Comparison of ENCODE assay signal across 10 mouse cellular contexts in the genomic region with DNA sequence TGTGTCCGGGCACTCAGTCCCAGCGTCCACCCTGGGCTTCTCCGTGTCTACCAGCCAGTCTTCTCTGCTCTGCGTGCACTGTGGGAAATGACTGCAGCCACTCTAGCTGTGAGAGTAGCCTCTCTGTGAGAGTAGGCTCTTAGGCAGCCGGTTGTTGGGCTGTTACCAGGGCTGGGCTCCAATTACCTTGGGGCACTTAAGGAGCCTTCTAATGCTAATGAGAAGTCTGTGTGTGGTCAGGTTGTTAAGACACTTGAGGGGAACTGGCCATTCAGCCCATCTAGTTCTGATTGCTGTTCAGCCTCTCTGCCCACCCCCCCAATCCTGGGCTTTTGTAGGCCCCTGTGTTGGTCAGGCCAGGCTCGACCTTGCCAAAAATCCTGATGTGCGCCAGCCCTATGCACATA.
DNase-seq lines count a peak whose midpoint lies in the region; ATAC-seq and TF ChIP-seq lines count a peak whose summit lies in the region.
"Had no signal": no experiment of that assay in that cellular context is flagged by ENCODE, and none has a peak within 500 bp of the region (broad histone marks: within the 10 kb centered on the region; RNA-seq: fewer than 3 reads in every experiment).

No protein-coding gene starts in this region.

- H3K36me3 ChIP-seq in heart, embryonic 15.5 days = no peaks in the 10 kb centered on the region
- H3K36me3 ChIP-seq in midbrain, embryonic 10.5 days = no peaks in the 10 kb centered on the region
- no peaks in the 10 kb centered on the region for H3K36me3 ChIP-seq in stomach, postnatal 0 days (ENCODE audit: control insufficient read depth, insufficient read depth, low read length)

- WGBS in heart, embryonic 15.5 days = 50% methylated on average over 7 of the region's 7 CpGs
- WGBS in midbrain, embryonic 10.5 days = 14% methylated on average over 7 of the region's 7 CpGs
- WGBS in stomach, postnatal 0 days = 68% methylated on average over 7 of the region's 7 CpGs

- H3K27ac ChIP-seq in heart, embryonic 15.5 days = peak overlapping the region; percentile 52
- H3K27ac ChIP-seq in midbrain, embryonic 10.5 days (replicated peaks) = peak overlapping the region; percentile 77
- no peak overlapping the region for H3K27ac ChIP-seq in stomach, postnatal 0 days (replicated peaks)

- intact Hi-C loops in heart, postnatal 36 days (cut with DNase I) = no loop called here

- no peak for DNase-seq in heart, postnatal 36 days
- DNase-seq in WW6 (ENCODE audit: low read depth, low spot score) = peak; percentile 24
- peak; percentile 53 for DNase-seq in forelimb bud, embryonic 11.5 days (ENCODE audit: low read depth, low spot score)
- DNase-seq in midbrain, embryonic 10.5 days (ENCODE audit: low spot score) = peak; percentile 57
- DNase-seq in gastrocnemius, postnatal 10 days = no peak
- no peak for DNase-seq in stomach, postnatal 0 days (ENCODE audit: low spot score)

- no peaks in the 10 kb centered on the region for H3K9me3 ChIP-seq in heart, embryonic 15.5 days (replicated peaks)
- no peaks in the 10 kb centered on the region for H3K9me3 ChIP-seq in midbrain, embryonic 10.5 days (replicated peaks)
- no peaks in the 10 kb centered on the region for H3K9me3 ChIP-seq in stomach, postnatal 0 days (ENCODE audit: control insufficient read depth, low read length)

- no peak overlapping the region for H3K9ac ChIP-seq in heart, embryonic 15.5 days
- H3K9ac ChIP-seq in stomach, postnatal 0 days (ENCODE audit: low read length) = no peak overlapping the region

- TF ChIP-seq CTCF in stomach, postnatal 0 days (IDR thresholded peaks at IDR 0.05; ENCODE audit: low read depth) = no peak

- H3K4me2 ChIP-seq in heart, embryonic 15.5 days = no peak overlapping the region
- H3K4me2 ChIP-seq in stomach, postnatal 0 days (replicated peaks; ENCODE audit: low read depth) = no peak overlapping the region

- no peak overlapping the region for H3K4me3 ChIP-seq in heart, embryonic 15.5 days
- H3K4me3 ChIP-seq in midbrain, embryonic 10.5 days = peak overlapping the region; percentile 36
- H3K4me3 ChIP-seq in stomach, postnatal 0 days (ENCODE audit: low read depth, low read length) = no peak overlapping the region
- H3K4me3 ChIP-seq: myocyte had no signal

- ATAC-seq in heart, embryonic 15.5 days (replicated peaks; ENCODE audit: insufficient number of reproducible peaks, insufficient read depth, low FRiP score, low read depth) = no peak
- ATAC-seq in stomach, postnatal 0 days (ENCODE audit: low FRiP score, low TSS enrichment) = no peak
- no peak for ATAC-seq in CD4-positive, CD25-positive, alpha-beta regulatory T cell, adult 4 months

- no peak for TF ChIP-seq EP300 in stomach, postnatal 0 days (optimal IDR thresholded peaks at IDR 0.05)

- H3K27me3 ChIP-seq in heart, embryonic 15.5 days = no peaks in the 10 kb centered on the region
- peaks cover 11% of the 10 kb centered on the region; the same call in 1 of the 2 replicates for H3K27me3 ChIP-seq in midbrain, embryonic 10.5 days (ENCODE audit: low read depth, poor library complexity, severe bottlenecking)
- no peaks in the 10 kb centered on the region for H3K27me3 ChIP-seq in stomach, postnatal 0 days (ENCODE audit: control insufficient read depth, insufficient read depth, low read length)
- H3K27me3 ChIP-seq: CH12.LX had no signal

- H3K4me1 ChIP-seq in heart, embryonic 15.5 days (replicated peaks) = peaks cover 68% of the 10 kb centered on the region
- H3K4me1 ChIP-seq in midbrain, embryonic 10.5 days = peaks cover 48% of the 10 kb centered on the region
- H3K4me1 ChIP-seq in stomach, postnatal 0 days (replicated peaks; ENCODE audit: control insufficient read depth, insufficient read depth) = 0 out of 2 replicates have a peak, but pooled peaks cover 2% of the 10 kb centered on the region

Comparison
In these comparisons a context has a peak if more than half of its experiments do, and no peak if none do; other contexts are left out.
1. DNase-seq: peak in WW6 (single experiment), forelimb bud, embryonic 11.5 days (single experiment) and midbrain, embryonic 10.5 days (single experiment); none in heart, postnatal 36 days (0 of 2), gastrocnemius, postnatal 10 days (single experiment) and stomach, postnatal 0 days (single experiment).